Mouse (Mus musculus): ENCODE measurements around the gene Rarb. TPM values are rescaled to one million over a fixed set of nuclear protein-coding genes. Genes with fewer than 3 reads are reported as not detected.
A peak's percentile ranks its signal among the peaks of the same experiment; 100 is the strongest.

Rarb gene
- polyA plus RNA-seq, 1 experiment from 2014 or later: 29.3 TPM

- no peaks in the 10 kb centered on the region for H3K27me3 ChIP-seq (ENCODE audit: control insufficient read depth, insufficient read depth, low read length)
- 87% methylated on average over 2 of the region's 2 CpGs for WGBS
- no peak for ATAC-seq (ENCODE audit: low FRiP score)
- no peaks in the 10 kb centered on the region for H3K4me1 ChIP-seq (replicated peaks; ENCODE audit: control insufficient read depth, insufficient read depth, low read length)
- DNase-seq (ENCODE audit: low spot score): no peak
- no peak overlapping the region for H3K4me3 ChIP-seq (ENCODE audit: low read depth, low read length)
- H3K4me2 ChIP-seq (replicated peaks; ENCODE audit: low read depth, low read length): no peak overlapping the region
- no peaks in the 10 kb centered on the region for H3K36me3 ChIP-seq (ENCODE audit: control insufficient read depth, insufficient read depth, low read length)
- H3K9ac ChIP-seq (ENCODE audit: low read depth, low read length): no peak overlapping the region
- H3K27ac ChIP-seq (ENCODE audit: low read depth, low read length): no peak overlapping the region
- no peaks in the 10 kb centered on the region for H3K9me3 ChIP-seq (ENCODE audit: control insufficient read depth, low read length)
Observed at GRCm38 (mm10) chr14:16746982-16747578, 71.9 kb downstream of the Rarb start.

GRCm38 (mm10) chr14:16740982-16741739, 77.8 kb downstream of the Rarb start:
- Histone ChIP-seq H3K36me3 (ENCODE audit: control insufficient read depth, insufficient read depth, low read length) (no peaks in the 10 kb centered on the region), H3K4me2 (replicated peaks; ENCODE audit: low read depth, low read length) (no peak overlapping the region), H3K4me3 (ENCODE audit: low read depth, low read length) (no peak overlapping the region), H3K4me1 (replicated peaks; ENCODE audit: control insufficient read depth, insufficient read depth, low read length) (no peaks in the 10 kb centered on the region), H3K9ac (ENCODE audit: low read depth, low read length) (no peak overlapping the region), H3K27ac (ENCODE audit: low read depth, low read length) (no peak overlapping the region), H3K27me3 (ENCODE audit: control insufficient read depth, insufficient read depth, low read length) (no peaks in the 10 kb centered on the region), H3K9me3 (ENCODE audit: control insufficient read depth, low read length) (no peaks in the 10 kb centered on the region)
- 87% methylated on average over 13 of the region's 13 CpGs for WGBS
- ATAC-seq (ENCODE audit: low FRiP score) (no peak), DNase-seq (ENCODE audit: low spot score) (no peak)

- DNase-seq (ENCODE audit: low spot score) (no peak), ATAC-seq (ENCODE audit: low FRiP score) (no peak)
- Histone ChIP-seq H3K27ac (ENCODE audit: low read depth, low read length) (no peak overlapping the region), H3K9me3 (ENCODE audit: control insufficient read depth, low read length) (no peaks in the 10 kb centered on the region), H3K4me3 (ENCODE audit: low read depth, low read length) (no peak overlapping the region), H3K4me1 (replicated peaks; ENCODE audit: control insufficient read depth, insufficient read depth, low read length) (peaks cover 4% of the 10 kb centered on the region; the same call in 1 of the 2 replicates), H3K9ac (ENCODE audit: low read depth, low read length) (no peak overlapping the region), H3K4me2 (replicated peaks; ENCODE audit: low read depth, low read length) (no peak overlapping the region), H3K27me3 (ENCODE audit: control insufficient read depth, insufficient read depth, low read length) (no peaks in the 10 kb centered on the region), H3K36me3 (ENCODE audit: control insufficient read depth, insufficient read depth, low read length) (no peaks in the 10 kb centered on the region)
- WGBS: 96% methylated on average over 1 of the region's 1 CpGs
Observed at GRCm38 (mm10) chr14:16738538-16738937, 80.4 kb downstream of the Rarb start.

GRCm38 (mm10) chr14:16737781-16738180, 81.2 kb downstream of the Rarb start:
- no peaks in the 10 kb centered on the region for H3K36me3 ChIP-seq (ENCODE audit: control insufficient read depth, insufficient read depth, low read length)
- ATAC-seq (ENCODE audit: low FRiP score) (no peak), DNase-seq (ENCODE audit: low spot score) (no peak)
- H3K27ac ChIP-seq (ENCODE audit: low read depth, low read length): no peak overlapping the region
- 93% methylated on average over 1 of the region's 1 CpGs for WGBS
- no peaks in the 10 kb centered on the region for H3K27me3 ChIP-seq (ENCODE audit: control insufficient read depth, insufficient read depth, low read length)
- H3K4me1 ChIP-seq (replicated peaks; ENCODE audit: control insufficient read depth, insufficient read depth, low read length): peaks cover 4% of the 10 kb centered on the region; the same call in 1 of the 2 replicates
- H3K4me3 ChIP-seq (ENCODE audit: low read depth, low read length): no peak overlapping the region
- H3K9me3 ChIP-seq (ENCODE audit: control insufficient read depth, low read length): no peaks in the 10 kb centered on the region
- no peak overlapping the region for H3K9ac ChIP-seq (ENCODE audit: low read depth, low read length)
- no peak overlapping the region for H3K4me2 ChIP-seq (replicated peaks; ENCODE audit: low read depth, low read length)

GRCm38 (mm10) chr14:16735331-16736012, 83.5 kb downstream of the Rarb start:
- WGBS: 45% methylated on average over 4 of the region's 4 CpGs
- peaks cover 6% of the 10 kb centered on the region; the same call in 1 of the 2 replicates for H3K4me1 ChIP-seq (replicated peaks; ENCODE audit: control insufficient read depth, insufficient read depth, low read length)
- ATAC-seq (ENCODE audit: low FRiP score) (no peak), DNase-seq (ENCODE audit: low spot score) (no peak)
- no peak overlapping the region for H3K4me2 ChIP-seq (replicated peaks; ENCODE audit: low read depth, low read length)
- H3K27ac ChIP-seq (ENCODE audit: low read depth, low read length): no peak overlapping the region
- H3K9me3 ChIP-seq (ENCODE audit: control insufficient read depth, low read length): no peaks in the 10 kb centered on the region
- no peak overlapping the region for H3K9ac ChIP-seq (ENCODE audit: low read depth, low read length)
- H3K27me3 ChIP-seq (ENCODE audit: control insufficient read depth, insufficient read depth, low read length): no peaks in the 10 kb centered on the region
- H3K4me3 ChIP-seq (ENCODE audit: low read depth, low read length): no peak overlapping the region
- H3K36me3 ChIP-seq (ENCODE audit: control insufficient read depth, insufficient read depth, low read length): no peaks in the 10 kb centered on the region

- no peak overlapping the region for H3K4me3 ChIP-seq (ENCODE audit: low read depth, low read length)
- DNase-seq (ENCODE audit: low spot score) (peak; percentile 59), ATAC-seq (ENCODE audit: low FRiP score) (peak; percentile 88)
- H3K27ac ChIP-seq (ENCODE audit: low read depth, low read length): peak overlapping the region; percentile 66
- no peaks in the 10 kb centered on the region for H3K9me3 ChIP-seq (ENCODE audit: control insufficient read depth, low read length)
- 20% methylated on average over 9 of the region's 9 CpGs for WGBS
- no peak overlapping the region for H3K9ac ChIP-seq (ENCODE audit: low read depth, low read length)
- no peak overlapping the region for H3K4me2 ChIP-seq (replicated peaks; ENCODE audit: low read depth, low read length)
- no peaks in the 10 kb centered on the region for H3K36me3 ChIP-seq (ENCODE audit: control insufficient read depth, insufficient read depth, low read length)
- no peaks in the 10 kb centered on the region for H3K27me3 ChIP-seq (ENCODE audit: control insufficient read depth, insufficient read depth, low read length)
- H3K4me1 ChIP-seq (replicated peaks; ENCODE audit: control insufficient read depth, insufficient read depth, low read length): peaks cover 6% of the 10 kb centered on the region; the same call in 1 of the 2 replicates
Observed at GRCm38 (mm10) chr14:16733595-16734298, 85.2 kb downstream of the Rarb start.

GRCm38 (mm10) chr14:16732054-16732453, 86.9 kb downstream of the Rarb start:
- Histone ChIP-seq H3K4me3 (ENCODE audit: low read depth, low read length) (no peak overlapping the region), H3K4me2 (replicated peaks; ENCODE audit: low read depth, low read length) (no peak overlapping the region), H3K9me3 (ENCODE audit: control insufficient read depth, low read length) (no peaks in the 10 kb centered on the region), H3K9ac (ENCODE audit: low read depth, low read length) (no peak overlapping the region), H3K4me1 (replicated peaks; ENCODE audit: control insufficient read depth, insufficient read depth, low read length) (peaks cover 6% of the 10 kb centered on the region; the same call in 1 of the 2 replicates), H3K27ac (ENCODE audit: low read depth, low read length) (no peak overlapping the region), H3K36me3 (ENCODE audit: control insufficient read depth, insufficient read depth, low read length) (no peaks in the 10 kb centered on the region), H3K27me3 (ENCODE audit: control insufficient read depth, insufficient read depth, low read length) (no peaks in the 10 kb centered on the region)
- 42% methylated on average over 2 of the region's 2 CpGs for whole genome bisulfite sequencing
- no peak for ATAC-seq (ENCODE audit: low FRiP score)
- DNase-seq (ENCODE audit: low spot score): no peak

GRCm38 (mm10) chr14:16728175-16728838, 90.6 kb downstream of the Rarb start:
- Histone ChIP-seq H3K27ac (ENCODE audit: low read depth, low read length) (no peak overlapping the region), H3K9ac (ENCODE audit: low read depth, low read length) (no peak overlapping the region), H3K4me1 (replicated peaks; ENCODE audit: control insufficient read depth, insufficient read depth, low read length) (0 out of 2 replicates have a peak, but pooled peaks cover 2% of the 10 kb centered on the region), H3K9me3 (ENCODE audit: control insufficient read depth, low read length) (no peaks in the 10 kb centered on the region), H3K36me3 (ENCODE audit: control insufficient read depth, insufficient read depth, low read length) (no peaks in the 10 kb centered on the region), H3K27me3 (ENCODE audit: control insufficient read depth, insufficient read depth, low read length) (no peaks in the 10 kb centered on the region), H3K4me3 (ENCODE audit: low read depth, low read length) (no peak overlapping the region), H3K4me2 (replicated peaks; ENCODE audit: low read depth, low read length) (no peak overlapping the region)
- ATAC-seq (ENCODE audit: low FRiP score): no peak
- DNase-seq (ENCODE audit: low spot score): no peak
- 94% methylated on average over 2 of the region's 2 CpGs for WGBS
